Mouse (Mus musculus) forebrain, postnatal 0 days (tissue): Measurements from ENCODE around the gene Lrrn4. TPM values are rescaled to one million over a fixed set of nuclear protein-coding genes. Genes with fewer than 3 reads are reported as not detected.

Experiments
- ATAC-seq: fragments of 200-750 bp; cut with Nextera tagmentation; 2 replicates; pipeline ENCODE4 v1.8.0; 2017; ENCODE audit warnings: mild to moderate bottlenecking, moderate library complexity
- DNase-seq: peaks from one replicate; pipeline ENCODE4 v3.0.0-alpha.2; 2015
- H3K27ac ChIP-seq: fragments of 300-500 bp; sonication (generic); 2 replicates; pipeline ENCODE4 v1.5.1; 2014; ENCODE audit warnings: low read depth, mild to moderate bottlenecking, antibody characterized with exemption, low read length, moderate library complexity, mixed read lengths
- H3K27me3 ChIP-seq: fragments of 300-500 bp; sonication (generic); 2 replicates; pipeline ENCODE4 v1.6.1; 2014; ENCODE audit warnings: mild to moderate bottlenecking, low read length, mixed read lengths; ENCODE audit not compliant: insufficient read depth
- H3K36me3 ChIP-seq: fragments of 300-500 bp; sonication (generic); 2 replicates; pipeline ENCODE4 v1.6.1; 2014; ENCODE audit warnings: mild to moderate bottlenecking, moderate library complexity; ENCODE audit not compliant: insufficient read depth
- H3K4me1 ChIP-seq: fragments of 300-500 bp; sonication (generic); 2 replicates; pipeline ENCODE4 v1.6.1; 2014; ENCODE audit warnings: antibody characterized with exemption; ENCODE audit not compliant: insufficient read depth
- H3K4me2 ChIP-seq: fragments of 300-500 bp; sonication (generic); 2 replicates; pipeline ENCODE4 v1.6.1; 2014; ENCODE audit warnings: low read depth, mild to moderate bottlenecking, moderate library complexity
- H3K4me3 ChIP-seq: fragments of 300-500 bp; sonication (generic); 2 replicates; pipeline ENCODE4 v1.5.1; 2014; ENCODE audit warnings: low read depth, low read length, mixed read lengths
- H3K9ac ChIP-seq: fragments of 300-500 bp; sonication (generic); 2 replicates; pipeline ENCODE4 v1.6.1; 2014; ENCODE audit warnings: mild to moderate bottlenecking
- H3K9me3 ChIP-seq: fragments of 300-500 bp; sonication (generic); 2 replicates; pipeline ENCODE4 v1.6.1; 2016; ENCODE audit warnings: low read length
- CTCF ChIP-seq: sonication (generic); IDR thresholded peaks from 2 replicates; pipeline ENCODE4 v1.5.1; 2016; ENCODE audit warnings: antibody characterized with exemption, control low read depth, low read depth
- WGBS: fragments of 180-500 bp; shearing (Covaris S2); extraction: QIAGEN DNeasy Blood & Tissue Kit; methylation state at CpG from one replicate; pipeline ENCODE4 v1.1.7; 2014; 5-methylcytosine and 5-hydroxymethylcytosine counted together
- polyA plus RNA-seq: library from polyadenylated mRNA; unstranded; fragments of >200 nt; fragmentation: Nextera tagmentation; extraction: Ambion mirVana; gene quantifications from 2 replicates; pipeline ENCODE4 v1.2.1, GENCODE M21; 2015
- total RNA-seq: library from RNA; depleted of rRNA; stranded (reverse); fragments of >200 nt; gene quantifications from 2 replicates; pipeline ENCODE4 v1.2.3, GENCODE M21; 2014; rRNA removed

Lrrn4 gene
- 0.46 and 1.5 TPM in 2 replicates for total RNA-seq
- polyA plus RNA-seq, result 0.30 and 0.47 TPM in 2 replicates

DNA sequence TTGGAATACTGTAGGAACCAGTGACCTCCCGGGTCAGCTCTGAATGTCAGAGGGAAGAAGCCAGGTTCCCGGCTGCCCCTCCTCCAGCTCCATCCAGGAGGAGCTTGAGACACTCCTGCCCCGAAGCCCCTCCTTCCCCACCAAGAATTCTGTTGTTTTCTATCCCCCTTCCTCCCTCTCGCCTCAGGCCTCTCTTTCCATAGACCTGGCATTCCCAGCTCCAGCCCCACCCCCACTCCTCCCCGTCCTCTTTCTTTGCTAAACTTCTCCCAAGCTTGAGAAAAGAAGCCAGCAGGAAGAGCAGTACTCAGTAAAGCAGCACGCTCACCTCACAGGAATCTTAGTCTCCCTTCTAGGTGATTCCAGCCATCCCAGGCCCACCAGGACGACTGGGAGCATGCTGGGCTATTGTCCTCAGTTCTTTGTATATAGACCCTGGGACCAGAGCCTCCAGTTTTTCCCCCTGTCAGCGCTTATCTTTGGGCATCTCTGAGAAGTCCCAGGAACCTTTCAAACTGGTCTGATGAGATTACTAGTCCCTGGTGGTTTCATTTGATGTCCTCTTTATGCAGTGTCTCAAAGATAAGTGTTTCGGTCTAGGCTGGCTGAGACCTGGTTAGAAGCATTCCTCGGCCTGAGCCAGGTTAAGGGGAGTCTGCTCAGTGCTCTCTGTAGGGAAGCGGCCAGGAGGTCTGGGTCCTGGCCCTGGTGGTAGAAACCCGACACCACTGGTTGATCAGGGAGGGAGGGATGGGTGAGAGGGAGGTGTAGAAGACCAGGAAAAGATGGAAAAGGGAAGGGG is at the start of gene Lrrn4:
Gene Lrrn4 (minus strand): TSS at position 48 of the 802 bp plus-strand sequence.
- peak within 1 kb of the TSS; percentile 91 for H3K4me2 ChIP-seq
- peak within 1 kb of the TSS; percentile 47 for H3K4me3 ChIP-seq
- peaks cover 34% of the 10 kb centered on the region for H3K27me3 ChIP-seq
- no peaks in the 10 kb centered on the region for H3K9me3 ChIP-seq
- TF ChIP-seq CTCF, result no peak
- H3K27ac ChIP-seq, result no peak within 1 kb of the TSS
- no peak within 1 kb of the TSS; the same call in 1 of the 2 replicates for H3K9ac ChIP-seq
- DNase-seq, result no peak
- ATAC-seq, result no peak
- WGBS, result 9% methylated on average over 12 of the region's 12 CpGs
- no peaks in the 10 kb centered on the region for H3K36me3 ChIP-seq
- no peaks in the 10 kb centered on the region for H3K4me1 ChIP-seq

DNA sequence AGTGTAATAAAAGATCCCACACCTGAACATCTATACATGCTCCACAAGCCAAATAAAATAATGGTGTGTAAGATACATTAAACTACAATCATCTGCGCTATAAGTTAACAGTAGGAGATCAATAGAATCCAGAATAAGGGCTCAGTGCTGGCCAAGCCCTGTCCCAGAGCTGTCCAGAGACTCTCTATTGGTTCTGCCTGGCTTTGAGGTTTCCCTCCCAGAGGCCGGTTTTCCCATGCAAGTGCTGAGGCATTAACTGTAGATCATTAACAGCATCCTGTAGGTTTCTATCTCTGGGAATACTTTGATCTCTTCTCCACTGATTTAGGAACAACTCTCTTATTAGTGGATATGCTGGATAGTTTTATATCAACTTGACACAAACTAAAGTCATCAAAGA is 48.3 kb upstream of the Lrrn4 start:
- DNase-seq (no peak), ATAC-seq (no peak)
- Histone ChIP-seq H3K4me1 (no peaks in the 10 kb centered on the region), H3K4me3 (no peak overlapping the region), H3K9ac (no peak overlapping the region), H3K27ac (no peak overlapping the region), H3K27me3 (no peaks in the 10 kb centered on the region), H3K36me3 (no peaks in the 10 kb centered on the region), H3K9me3 (no peaks in the 10 kb centered on the region), H3K4me2 (no peak overlapping the region)
- TF ChIP-seq CTCF, result no peak
- 92% methylated on average over 2 of the region's 2 CpGs for WGBS

DNA sequence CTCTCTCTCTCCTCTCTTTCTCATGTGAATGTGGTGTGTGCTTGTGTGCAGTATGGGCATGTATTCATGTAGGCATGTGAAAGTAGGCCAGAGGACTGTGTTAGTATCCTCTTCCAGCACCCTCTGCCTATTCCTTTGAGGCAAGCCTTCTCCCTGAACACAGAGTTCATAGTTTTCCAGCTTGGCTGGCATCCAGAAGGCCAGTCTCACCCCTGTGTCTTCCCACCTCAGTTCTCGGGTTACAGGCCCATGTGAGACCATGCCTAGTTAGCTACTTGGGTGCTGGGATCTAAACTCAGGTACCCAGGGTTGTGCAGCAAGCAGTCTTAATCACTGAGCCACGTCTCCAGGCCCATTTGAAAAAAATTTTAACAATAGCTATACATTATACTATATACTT is 47.2 kb upstream of the Lrrn4 start:
- no peaks in the 10 kb centered on the region for H3K4me1 ChIP-seq
- no peak overlapping the region for H3K4me3 ChIP-seq
- no peak overlapping the region for H3K27ac ChIP-seq
- TF ChIP-seq CTCF, result no peak
- H3K36me3 ChIP-seq, result no peaks in the 10 kb centered on the region
- ATAC-seq, result peak; percentile 38; the same call in 1 of the 2 replicates
- no peaks in the 10 kb centered on the region for H3K9me3 ChIP-seq
- DNase-seq, result no peak
- H3K9ac ChIP-seq, result no peak overlapping the region
- WGBS, result 39% methylated on average over 2 of the region's 2 CpGs
- no peak overlapping the region for H3K4me2 ChIP-seq
- H3K27me3 ChIP-seq, result no peaks in the 10 kb centered on the region

DNA sequence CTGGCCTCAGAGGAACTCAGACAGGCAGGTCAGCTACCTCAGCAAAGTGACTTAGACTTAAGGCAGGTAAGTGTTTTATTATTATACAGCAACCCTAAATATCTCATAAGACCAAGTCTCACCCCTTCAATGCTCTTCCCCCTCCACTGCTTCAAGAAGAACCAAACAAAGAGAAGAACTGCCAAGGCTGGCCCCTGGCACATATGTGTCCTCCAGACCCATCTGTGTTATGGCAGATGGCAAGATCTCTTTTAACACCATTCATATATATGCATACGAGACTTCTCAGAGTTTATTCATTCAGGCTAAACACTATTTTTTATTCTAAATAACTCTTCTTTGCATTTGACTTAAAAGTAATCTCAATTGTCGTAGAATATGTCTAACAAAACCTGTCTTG is 46.6 kb upstream of the Lrrn4 start:
- no peak overlapping the region for H3K4me3 ChIP-seq
- 0 out of 2 replicates have a peak overlapping the region, but pooled peaks have one; percentile 5 for H3K27ac ChIP-seq
- TF ChIP-seq CTCF, result no peak
- no peak overlapping the region; the same call in 1 of the 2 replicates for H3K9ac ChIP-seq
- no peaks in the 10 kb centered on the region for H3K27me3 ChIP-seq
- 58% methylated on average over 2 of the region's 2 CpGs for WGBS
- ATAC-seq (peak; percentile 82), DNase-seq (peak; percentile 64)
- H3K9me3 ChIP-seq, result no peaks in the 10 kb centered on the region
- no peak overlapping the region for H3K4me2 ChIP-seq
- H3K4me1 ChIP-seq, result no peaks in the 10 kb centered on the region
- no peaks in the 10 kb centered on the region for H3K36me3 ChIP-seq

DNA sequence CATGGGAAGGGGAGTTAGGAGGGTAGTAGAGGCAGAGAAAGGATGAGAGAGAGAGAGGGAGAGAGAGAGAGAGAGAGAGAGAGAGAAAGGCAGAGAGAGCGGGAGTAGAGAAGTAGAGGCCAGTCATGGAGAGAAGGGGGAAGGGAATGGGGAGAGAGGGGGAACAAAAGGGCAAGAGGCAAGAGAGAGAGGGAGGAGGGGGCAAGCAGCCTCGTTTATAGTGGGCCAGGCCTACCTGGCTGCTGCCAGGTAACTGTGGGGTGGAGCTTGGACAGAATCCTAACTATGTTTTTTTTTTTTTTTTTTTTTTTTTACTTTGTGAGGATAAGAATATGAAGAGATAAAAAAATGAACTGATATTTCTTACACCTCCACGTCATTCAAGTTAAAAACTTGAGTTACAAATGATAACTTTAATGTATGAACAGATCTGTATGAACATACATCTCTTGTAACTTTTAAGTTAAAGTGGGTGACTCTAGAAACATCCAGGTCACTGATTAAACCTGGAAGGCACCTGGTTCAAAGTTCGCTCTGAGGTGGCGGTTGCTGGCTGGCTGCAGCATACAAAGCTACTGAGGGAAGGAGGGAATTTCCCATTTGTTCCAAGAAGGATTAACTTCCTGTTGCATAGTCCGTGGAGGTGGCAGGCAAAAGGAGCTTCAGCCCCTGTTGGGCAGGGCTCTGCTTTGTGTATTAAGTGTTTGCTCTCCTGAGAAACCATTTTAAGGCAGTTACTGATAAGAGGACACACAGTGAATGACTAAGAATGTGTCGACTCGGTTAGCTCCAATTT is 42.8 kb upstream of the Lrrn4 start:
- H3K9me3 ChIP-seq, result no peaks in the 10 kb centered on the region
- H3K36me3 ChIP-seq, result no peaks in the 10 kb centered on the region
- no peak overlapping the region for H3K4me2 ChIP-seq
- no peaks in the 10 kb centered on the region for H3K4me1 ChIP-seq
- ATAC-seq, result no peak
- H3K4me3 ChIP-seq, result no peak overlapping the region
- WGBS, result 31% methylated on average over 8 of the region's 8 CpGs
- H3K27me3 ChIP-seq, result no peaks in the 10 kb centered on the region
- no peak for DNase-seq
- no peak for TF ChIP-seq CTCF
- no peak overlapping the region for H3K27ac ChIP-seq
- H3K9ac ChIP-seq, result no peak overlapping the region

DNA sequence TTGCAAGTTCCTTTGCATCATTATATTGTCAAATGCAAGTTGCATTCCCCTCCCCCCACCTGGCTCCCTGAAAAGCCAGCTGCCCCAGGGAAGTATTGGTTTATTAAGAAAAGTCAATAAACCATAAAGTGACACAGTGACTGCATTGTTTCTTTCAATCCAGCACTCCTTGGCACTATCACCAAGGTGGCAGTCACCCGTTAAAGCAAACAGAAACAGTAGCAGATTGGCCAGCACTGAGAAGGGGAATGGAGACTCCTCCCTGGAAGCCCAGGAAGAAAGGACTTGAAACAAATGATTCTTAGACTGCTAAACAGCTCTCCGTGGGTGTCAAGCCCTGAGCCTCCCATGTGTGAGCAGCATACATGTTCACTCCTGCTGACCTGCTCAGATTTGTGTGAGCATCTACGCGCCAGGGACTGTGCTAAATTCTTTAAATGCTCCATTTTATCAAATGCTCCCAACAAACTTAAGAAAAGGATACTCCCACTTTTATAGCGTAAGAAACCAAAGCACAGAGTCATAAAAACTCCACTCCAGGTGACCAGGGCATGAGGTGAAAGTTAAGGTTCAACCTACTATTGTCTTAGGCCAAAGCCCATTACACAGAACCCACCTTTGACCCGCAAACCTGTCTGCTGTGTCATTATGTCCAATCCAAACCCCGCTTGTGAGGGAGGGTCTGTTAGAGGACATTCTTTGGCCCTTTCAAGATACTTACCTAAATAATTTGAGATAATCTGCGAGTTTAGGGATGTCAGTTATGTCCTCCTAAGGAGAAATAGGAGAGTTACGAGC is 41.6 kb upstream of the Lrrn4 start:
- no peak overlapping the region for H3K4me3 ChIP-seq
- no peaks in the 10 kb centered on the region for H3K9me3 ChIP-seq
- ATAC-seq (no peak), DNase-seq (no peak)
- H3K4me2 ChIP-seq, result no peak overlapping the region
- H3K27me3 ChIP-seq, result no peaks in the 10 kb centered on the region
- H3K4me1 ChIP-seq, result no peaks in the 10 kb centered on the region
- 74% methylated on average over 9 of the region's 9 CpGs for WGBS
- TF ChIP-seq CTCF, result no peak
- no peak overlapping the region for H3K27ac ChIP-seq
- no peaks in the 10 kb centered on the region for H3K36me3 ChIP-seq
- H3K9ac ChIP-seq, result no peak overlapping the region
